Mouse (Mus musculus) hindbrain, embryonic 13.5 days (tissue): ENCODE data around the gene Dtx4. TPM values are rescaled to one million over a fixed set of nuclear protein-coding genes. Genes with fewer than 3 reads are reported as not detected.

Experiments
- ATAC-seq: fragments of 200-750 bp; cut with Nextera tagmentation; 2 replicates; pipeline ENCODE4 v1.8.0; 2017; ENCODE audit warnings: moderate TSS enrichment; ENCODE audit not compliant: low FRiP score
- H3K27ac ChIP-seq: fragments of 300-500 bp; sonication (generic); 2 replicates; pipeline ENCODE4 v1.5.1; 2015; ENCODE audit warnings: inconsistent platforms, mild to moderate bottlenecking, moderate library complexity
- H3K27me3 ChIP-seq: fragments of 300-500 bp; sonication (generic); 2 replicates; pipeline ENCODE4 v1.6.1; 2015; ENCODE audit warnings: mild to moderate bottlenecking, inconsistent platforms
- H3K36me3 ChIP-seq: fragments of 300-500 bp; sonication (generic); 2 replicates; pipeline ENCODE4 v1.6.1; 2015; ENCODE audit warnings: mild to moderate bottlenecking, inconsistent platforms
- H3K4me1 ChIP-seq: fragments of 300-500 bp; sonication (generic); replicated peaks from 2 replicates; pipeline ENCODE4 v1.6.1; 2015; ENCODE audit warnings: inconsistent platforms
- H3K4me2 ChIP-seq: fragments of 300-500 bp; sonication (generic); 2 replicates; pipeline ENCODE4 v1.6.1; 2015; ENCODE audit warnings: inconsistent platforms, mild to moderate bottlenecking, moderate library complexity
- H3K4me3 ChIP-seq: fragments of 300-500 bp; sonication (generic); 2 replicates; pipeline ENCODE4 v1.5.1; 2015; ENCODE audit warnings: mild to moderate bottlenecking, inconsistent platforms
- H3K9ac ChIP-seq: fragments of 300-500 bp; sonication (generic); 2 replicates; pipeline ENCODE4 v1.6.1; 2015; ENCODE audit warnings: mild to moderate bottlenecking, inconsistent platforms
- H3K9me3 ChIP-seq: fragments of 300-500 bp; sonication (generic); 2 replicates; pipeline ENCODE4 v1.6.1; 2016; ENCODE audit warnings: inconsistent platforms
- WGBS: fragments of 180-500 bp; shearing (Covaris S2); methylation state at CpG from one replicate; pipeline ENCODE4 v1.1.7; 2015; 5-methylcytosine and 5-hydroxymethylcytosine counted together
- polyA plus RNA-seq: library from polyadenylated mRNA; unstranded; fragments of >200 nt; fragmentation: Nextera tagmentation; extraction: Ambion mirVana; gene quantifications from 2 replicates; pipeline ENCODE4 v1.2.1, GENCODE M21; 2015

Gene Dtx4
- polyA plus RNA-seq, 1 experiment from 2014 or later, result 36.8 TPM

DNA sequence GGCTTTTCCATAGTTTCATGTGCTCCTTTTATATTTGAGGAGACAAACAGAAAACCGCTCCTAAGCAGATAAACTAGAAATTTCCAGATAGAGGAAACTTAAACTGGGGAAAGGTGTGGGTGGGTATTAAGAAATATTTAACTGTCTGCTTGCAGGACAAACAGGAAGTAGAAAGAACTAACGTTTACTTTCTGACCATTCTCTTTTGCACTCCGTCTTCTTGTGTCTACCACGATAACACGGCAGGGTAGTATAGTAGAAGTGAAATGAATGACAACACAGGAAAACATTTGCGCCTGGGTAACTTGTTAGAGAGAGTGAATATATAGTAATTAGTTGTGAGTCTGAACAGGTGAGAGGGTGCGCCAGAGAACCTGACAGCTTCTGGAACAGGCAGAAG is 1.5 kb upstream of the Dtx4 start:
- Histone ChIP-seq H3K36me3 (no peaks in the 10 kb centered on the region), H3K27me3 (no peaks in the 10 kb centered on the region), H3K4me1 (peaks cover 31% of the 10 kb centered on the region), H3K4me2 (no peak overlapping the region), H3K9me3 (no peaks in the 10 kb centered on the region), H3K4me3 (no peak overlapping the region), H3K27ac (no peak overlapping the region), H3K9ac (no peak overlapping the region)
- 90% methylated on average over 7 of the region's 7 CpGs for WGBS
- ATAC-seq, result no peak

DNA sequence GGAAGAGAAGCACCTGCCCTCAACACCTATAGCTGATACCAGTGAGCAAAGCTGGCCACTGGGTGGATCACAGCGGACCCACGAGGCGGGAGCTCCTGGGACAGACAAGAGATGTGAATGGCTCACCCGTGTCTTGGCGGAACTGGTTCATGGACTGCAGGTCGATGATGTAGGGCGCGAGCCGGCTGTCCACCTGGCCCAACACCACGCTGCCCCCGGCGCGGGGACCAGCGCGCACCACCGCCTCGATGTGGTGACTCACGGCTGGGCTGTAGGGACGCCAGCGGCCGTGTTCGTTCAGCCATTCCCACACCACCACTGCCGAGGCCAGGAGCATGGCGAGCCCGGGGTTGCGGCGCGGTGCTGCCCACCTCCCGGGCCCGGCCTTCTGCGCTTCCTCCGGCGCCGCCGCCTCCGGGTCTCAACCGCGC is 358 bp downstream of the Dtx4 start:
- Histone ChIP-seq H3K4me1 (peaks cover 36% of the 10 kb centered on the region), H3K9me3 (no peaks in the 10 kb centered on the region)
- WGBS, result 1% methylated on average over 27 of the region's 38 CpGs

GRCm38 (mm10) chr19:12500124-12500523 is 1.1 kb downstream of the Dtx4 start:
- Histone ChIP-seq H3K4me2 (peak overlapping the region; percentile 75), H3K4me3 (peak overlapping the region; percentile 95), H3K36me3 (no peaks in the 10 kb centered on the region), H3K4me1 (peaks cover 44% of the 10 kb centered on the region), H3K9me3 (no peaks in the 10 kb centered on the region), H3K9ac (peak overlapping the region; percentile 99), H3K27ac (peak overlapping the region; percentile 97), H3K27me3 (no peaks in the 10 kb centered on the region)
- ATAC-seq, result peak; percentile 18
- WGBS, result 4% methylated on average over 3 of the region's 3 CpGs

More for the DNA sequence above, 358 bp downstream of the Dtx4 start:
- Histone ChIP-seq H3K4me2 (peak overlapping the region; percentile 75), H3K27me3 (no peaks in the 10 kb centered on the region), H3K27ac (peak overlapping the region; percentile 97), H3K9ac (peak overlapping the region; percentile 99), H3K36me3 (no peaks in the 10 kb centered on the region), H3K4me3 (peak overlapping the region; percentile 95)
- peak; percentile 65 for ATAC-seq

DNA sequence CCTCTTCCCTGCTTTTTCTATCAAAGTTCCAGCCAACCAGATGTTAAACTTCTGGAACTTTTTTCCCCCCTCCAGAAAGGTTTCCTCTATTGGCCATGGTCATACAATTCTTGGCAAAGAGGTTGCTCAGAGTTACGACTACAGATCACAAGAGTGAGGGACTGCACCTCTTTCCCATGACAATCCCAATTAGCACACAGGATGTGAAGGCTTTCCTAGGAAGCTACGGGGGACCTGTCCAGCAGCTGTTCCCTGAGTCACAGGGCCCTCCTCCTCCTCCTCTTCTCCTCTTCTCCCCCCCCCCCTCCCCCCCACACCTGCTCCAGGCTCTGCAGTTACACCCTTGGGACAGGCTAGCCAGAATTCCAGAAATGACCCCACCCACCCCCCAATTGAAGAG is 1.8 kb downstream of the Dtx4 start:
- peaks cover 49% of the 10 kb centered on the region for H3K4me1 ChIP-seq
- peak overlapping the region; percentile 75 for H3K4me2 ChIP-seq
- peak overlapping the region; percentile 97 for H3K27ac ChIP-seq
- peak overlapping the region; percentile 99 for H3K9ac ChIP-seq
- 2% methylated on average over 2 of the region's 2 CpGs for WGBS
- H3K9me3 ChIP-seq, result no peaks in the 10 kb centered on the region
- no peak for ATAC-seq
- no peaks in the 10 kb centered on the region for H3K27me3 ChIP-seq
- H3K4me3 ChIP-seq, result peak overlapping the region; percentile 95
- H3K36me3 ChIP-seq, result no peaks in the 10 kb centered on the region

DNA sequence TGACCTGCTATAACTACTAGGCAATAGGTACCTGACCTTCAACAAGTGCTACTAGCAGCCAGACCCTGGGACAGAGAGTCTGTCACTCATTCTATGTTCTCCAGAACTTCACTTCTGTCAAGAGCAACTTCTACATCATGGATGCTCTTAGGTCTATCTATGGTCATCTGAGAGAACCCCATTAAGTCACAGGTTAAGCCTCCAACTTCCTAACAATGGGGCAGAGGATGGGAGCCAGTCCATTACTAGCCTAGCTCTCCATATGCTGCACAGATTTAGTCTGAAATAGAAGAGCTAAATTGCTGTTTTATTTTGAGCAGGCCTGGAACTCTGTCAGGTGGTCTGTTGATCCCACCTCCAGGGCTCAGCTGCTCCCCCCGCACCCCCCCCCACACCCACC is 2.3 kb downstream of the Dtx4 start:
- Histone ChIP-seq H3K4me3 (peak overlapping the region; percentile 95), H3K9me3 (no peaks in the 10 kb centered on the region), H3K27me3 (no peaks in the 10 kb centered on the region), H3K4me2 (peak overlapping the region; percentile 75), H3K4me1 (peaks cover 55% of the 10 kb centered on the region), H3K27ac (peak overlapping the region; percentile 97), H3K9ac (peak overlapping the region; percentile 99), H3K36me3 (no peaks in the 10 kb centered on the region)
- WGBS, result 22% methylated on average over 1 of the region's 1 CpGs
- no peak for ATAC-seq

- Histone ChIP-seq H3K27ac (peak overlapping the region; percentile 97), H3K9me3 (no peaks in the 10 kb centered on the region), H3K36me3 (no peaks in the 10 kb centered on the region), H3K27me3 (no peaks in the 10 kb centered on the region), H3K4me2 (peak overlapping the region; percentile 75), H3K9ac (0 out of 2 replicates have a peak overlapping the region, but pooled peaks have one; percentile 99), H3K4me1 (peaks cover 61% of the 10 kb centered on the region), H3K4me3 (peak overlapping the region; percentile 95)
- ATAC-seq, result no peak
- WGBS, result 27% methylated on average over 4 of the region's 4 CpGs
Measured at GRCm38 (mm10) chr19:12498321-12498720, 2.9 kb downstream of the Dtx4 start.

DNA sequence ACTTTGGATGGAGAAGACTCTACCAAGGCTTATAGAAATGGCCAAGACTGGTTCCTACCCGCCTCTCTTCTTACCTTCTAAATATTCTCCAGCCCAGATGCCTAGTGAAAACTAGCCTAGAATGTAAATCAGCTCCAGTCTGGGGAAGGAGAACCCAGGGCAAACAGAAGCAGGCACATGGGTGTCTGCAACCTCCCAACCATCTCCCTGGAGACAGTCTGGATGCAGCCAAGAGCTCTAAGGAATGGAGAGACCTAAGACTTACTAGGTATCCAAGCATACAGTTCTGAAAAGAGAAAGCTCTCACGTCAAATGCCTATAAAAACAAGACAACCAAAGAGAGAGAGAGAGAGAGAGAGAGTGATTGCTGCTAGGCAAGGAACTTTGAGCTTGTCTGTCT is 3.3 kb downstream of the Dtx4 start:
- 0 out of 2 replicates have a peak overlapping the region, but pooled peaks have one; percentile 99 for H3K9ac ChIP-seq

GRCm38 (mm10) chr19:12496241-12496640 is 5.0 kb downstream of the Dtx4 start:
- 54% methylated on average over 2 of the region's 2 CpGs for WGBS
- Histone ChIP-seq H3K4me1 (peaks cover 79% of the 10 kb centered on the region), H3K36me3 (peaks cover 12% of the 10 kb centered on the region), H3K9ac (no peak overlapping the region), H3K4me2 (no peak overlapping the region), H3K27me3 (no peaks in the 10 kb centered on the region), H3K4me3 (no peak overlapping the region), H3K27ac (peak overlapping the region; percentile 97), H3K9me3 (no peaks in the 10 kb centered on the region)
- no peak for ATAC-seq

More for the DNA sequence above, 3.3 kb downstream of the Dtx4 start:
- H3K36me3 ChIP-seq, result no peaks in the 10 kb centered on the region
- H3K4me1 ChIP-seq, result peaks cover 63% of the 10 kb centered on the region
- peak overlapping the region; percentile 75 for H3K4me2 ChIP-seq
- 32% methylated on average over 2 of the region's 2 CpGs for WGBS
- H3K9me3 ChIP-seq, result no peaks in the 10 kb centered on the region
- no peaks in the 10 kb centered on the region for H3K27me3 ChIP-seq
- no peak for ATAC-seq
- peak overlapping the region; percentile 97 for H3K27ac ChIP-seq
- H3K4me3 ChIP-seq, result peak overlapping the region; percentile 95; the same call in 1 of the 2 replicates

DNA sequence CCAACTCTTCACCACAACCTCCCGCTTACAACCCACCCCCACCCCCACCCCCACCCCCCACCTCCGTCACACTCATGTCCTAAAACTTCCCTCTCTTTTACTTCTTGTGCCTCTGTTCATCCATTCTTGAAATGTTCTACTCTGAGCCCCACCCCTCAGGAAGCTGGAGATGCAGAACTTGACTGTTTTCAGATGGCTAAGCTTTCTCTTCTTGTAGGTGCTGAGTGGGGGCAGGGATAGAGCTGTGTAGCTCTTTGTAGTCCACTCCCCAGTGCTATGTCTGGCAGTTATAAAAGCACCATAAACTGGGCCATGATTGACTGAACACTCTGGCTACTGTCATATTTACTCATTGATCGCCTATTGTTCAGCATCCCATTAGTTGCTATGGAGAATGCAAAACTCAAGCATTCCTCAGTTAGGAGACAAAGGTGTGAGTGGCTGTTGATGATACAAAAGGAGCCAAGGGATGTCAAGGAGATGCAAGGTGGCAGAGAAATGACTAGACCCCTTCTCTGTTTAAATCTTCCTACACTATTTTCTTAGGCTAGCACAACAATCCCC is 6.2 kb downstream of the Dtx4 start:
- Histone ChIP-seq H3K4me3 (no peak overlapping the region), H3K9ac (no peak overlapping the region), H3K27me3 (no peaks in the 10 kb centered on the region), H3K9me3 (no peaks in the 10 kb centered on the region), H3K27ac (peak overlapping the region; percentile 97), H3K4me1 (peaks cover 83% of the 10 kb centered on the region), H3K4me2 (peak overlapping the region; percentile 18), H3K36me3 (peaks cover 23% of the 10 kb centered on the region)
- no peak for ATAC-seq
- WGBS, result 22% methylated on average over 3 of the region's 3 CpGs

- no peak for ATAC-seq
- peaks cover 82% of the 10 kb centered on the region for H3K4me1 ChIP-seq
- peak overlapping the region; percentile 18 for H3K4me2 ChIP-seq
- no peak overlapping the region for H3K9ac ChIP-seq
- H3K4me3 ChIP-seq, result no peak overlapping the region
- peaks cover 23% of the 10 kb centered on the region for H3K36me3 ChIP-seq
- no peaks in the 10 kb centered on the region for H3K9me3 ChIP-seq
- peak overlapping the region; percentile 97 for H3K27ac ChIP-seq
- 9% methylated on average over 4 of the region's 4 CpGs for WGBS
- H3K27me3 ChIP-seq, result no peaks in the 10 kb centered on the region
Measured at GRCm38 (mm10) chr19:12494187-12494458, 7.1 kb downstream of the Dtx4 start.

DNA sequence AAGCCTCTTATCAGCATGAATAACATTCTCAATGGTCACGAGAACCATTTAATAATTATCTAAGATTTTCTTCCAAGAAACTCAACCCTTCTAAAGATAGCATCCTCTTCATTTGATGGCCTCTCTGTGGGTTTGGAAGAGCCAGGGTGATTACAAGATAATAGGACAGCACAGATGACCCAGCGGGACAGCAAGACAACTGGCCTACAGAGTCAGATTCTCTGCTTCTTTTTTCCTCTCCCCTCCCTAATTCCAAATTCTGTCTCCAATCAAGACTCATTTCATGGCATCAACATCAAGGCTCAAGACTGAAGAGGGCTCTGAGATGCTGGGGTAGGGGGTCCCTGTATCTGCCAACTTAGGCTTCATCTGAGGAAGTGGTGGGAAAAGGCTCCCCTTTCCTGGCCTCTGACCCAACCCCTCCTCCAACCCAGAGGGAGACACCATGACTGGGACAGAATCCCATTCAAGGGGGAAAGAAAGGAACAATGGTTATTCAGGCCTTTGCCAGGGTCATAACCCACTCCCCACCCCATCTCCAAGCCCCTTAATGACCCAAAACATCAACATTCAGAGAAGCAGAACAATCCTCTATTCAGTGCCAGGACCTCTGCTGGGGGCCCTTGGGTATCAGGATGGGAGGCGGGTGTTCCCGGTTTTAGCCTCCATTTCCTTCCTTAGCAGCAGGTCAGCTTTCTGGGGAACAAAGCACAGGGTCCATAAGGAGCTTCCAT is 7.6 kb downstream of the Dtx4 start:
- H3K9me3 ChIP-seq, result no peaks in the 10 kb centered on the region
- peak overlapping the region; percentile 18 for H3K4me2 ChIP-seq
- peak overlapping the region; percentile 97 for H3K27ac ChIP-seq
- WGBS, result 14% methylated on average over 4 of the region's 4 CpGs
- peaks cover 23% of the 10 kb centered on the region for H3K36me3 ChIP-seq
- no peak for ATAC-seq
- no peak overlapping the region for H3K9ac ChIP-seq
- no peak overlapping the region for H3K4me3 ChIP-seq
- H3K4me1 ChIP-seq, result peaks cover 82% of the 10 kb centered on the region
- H3K27me3 ChIP-seq, result no peaks in the 10 kb centered on the region

- H3K4me1 ChIP-seq, result peaks cover 93% of the 10 kb centered on the region
- ATAC-seq, result no peak
Measured at GRCm38 (mm10) chr19:12491636-12492035, 9.6 kb downstream of the Dtx4 start.

More at GRCm38 (mm10) chr19:12491636-12492035, 9.6 kb downstream of the Dtx4 start:
- 83% methylated on average over 7 of the region's 7 CpGs for WGBS
- H3K9ac ChIP-seq, result 0 out of 2 replicates have a peak overlapping the region, but pooled peaks have one; percentile 20
- H3K9me3 ChIP-seq, result no peaks in the 10 kb centered on the region
- peak overlapping the region; percentile 97 for H3K27ac ChIP-seq
- peaks cover 23% of the 10 kb centered on the region for H3K36me3 ChIP-seq
- no peak overlapping the region for H3K4me3 ChIP-seq
- H3K4me2 ChIP-seq, result no peak overlapping the region
- no peaks in the 10 kb centered on the region for H3K27me3 ChIP-seq
